Mouse (Mus musculus) embryonic facial prominence, embryonic 11.5 days (tissue): ENCODE results near the gene Prm1. TPM values are rescaled to one million over a fixed set of nuclear protein-coding genes. Genes with fewer than 3 reads are reported as not detected.
"Not testable (repeated sequence)": the region's sequence is repeated elsewhere in the genome, so short reads cannot be mapped to it uniquely, and the experiment has no call there.

Experiments
- ATAC-seq: fragments of 200-750 bp; cut with Nextera tagmentation; replicated peaks from 2 replicates; pipeline ENCODE4 v1.8.0; 2017; ENCODE audit warnings: low read depth; ENCODE audit not compliant: insufficient number of reproducible peaks, low FRiP score, low TSS enrichment
- DNase-seq: peaks from one replicate; pipeline ENCODE4 v3.0.0-alpha.2; 2015; ENCODE audit warnings: low spot score
- H3K27ac ChIP-seq: fragments of 300-500 bp; sonication (generic); replicated peaks from 2 replicates; pipeline ENCODE4 v1.5.1; 2014; ENCODE audit warnings: mild to moderate bottlenecking, low read depth, low read length, control low read depth
- H3K27me3 ChIP-seq: fragments of 300-500 bp; sonication (generic); 2 replicates; pipeline ENCODE4 v1.6.1; 2014; ENCODE audit warnings: mild to moderate bottlenecking, low read length, moderate library complexity, mixed read lengths; ENCODE audit not compliant: control insufficient read depth, insufficient read depth
- H3K36me3 ChIP-seq: fragments of 300-500 bp; sonication (generic); replicated peaks from 2 replicates; pipeline ENCODE4 v1.6.1; 2014; ENCODE audit warnings: low read depth, mild to moderate bottlenecking, low read length, moderate library complexity, mixed read lengths; ENCODE audit not compliant: control insufficient read depth, insufficient read depth
- H3K4me1 ChIP-seq: fragments of 300-500 bp; sonication (generic); 2 replicates; pipeline ENCODE4 v1.6.1; 2014; ENCODE audit warnings: low read length, mixed read lengths; ENCODE audit not compliant: control insufficient read depth, insufficient read depth
- H3K4me2 ChIP-seq: fragments of 300-500 bp; sonication (generic); 2 replicates; pipeline ENCODE4 v1.6.1; 2014; ENCODE audit warnings: low read depth, mild to moderate bottlenecking, control low read depth, low read length, moderate library complexity
- H3K4me3 ChIP-seq: fragments of 300-500 bp; sonication (generic); 2 replicates; pipeline ENCODE4 v1.5.1; 2014; ENCODE audit warnings: low read depth, low read length, control low read depth
- H3K9ac ChIP-seq: fragments of 300-500 bp; sonication (generic); replicated peaks from 2 replicates; pipeline ENCODE4 v1.6.1; 2014; ENCODE audit warnings: mild to moderate bottlenecking, control low read depth, low read length
- H3K9me3 ChIP-seq: fragments of 300-500 bp; sonication (generic); replicated peaks from 2 replicates; pipeline ENCODE4 v1.6.1; 2016; ENCODE audit warnings: mild to moderate bottlenecking, low read length, inconsistent platforms, mixed read lengths; ENCODE audit not compliant: control insufficient read depth
- WGBS: fragments of 180-500 bp; shearing (Covaris S2); extraction: QIAGEN DNeasy Blood & Tissue Kit; methylation state at CpG from one replicate; pipeline ENCODE4 v1.1.7; 2014; 5-methylcytosine and 5-hydroxymethylcytosine counted together
- polyA plus RNA-seq: library from polyadenylated mRNA; unstranded; fragments of >200 nt; fragmentation: Nextera tagmentation; extraction: Ambion mirVana; gene quantifications from 2 replicates; pipeline ENCODE4 v1.2.1, GENCODE M21; 2014

The Prm1 gene
- not detected in 2 replicates for polyA plus RNA-seq

GRCm38 (mm10) chr16:10805789-10806527 lies at the start of gene Prm1:
Prm1 (minus strand) TSS chr16:10805839.
- WGBS = 74% methylated on average over 10 of the region's 10 CpGs
- Histone ChIP-seq H3K27ac (no peak within 1 kb of the TSS), H3K9me3 (no peaks in the 10 kb centered on the region), H3K9ac (no peak within 1 kb of the TSS), H3K36me3 (no peaks in the 10 kb centered on the region), H3K4me2 (no peak within 1 kb of the TSS), H3K4me1 (no peaks in the 10 kb centered on the region), H3K4me3 (no peak within 1 kb of the TSS), H3K27me3 (no peaks in the 10 kb centered on the region)
- ATAC-seq (no peak), DNase-seq (no peak)

- H3K36me3 ChIP-seq, H3K27me3 ChIP-seq, H3K4me1 ChIP-seq, H3K9me3 ChIP-seq, H3K27ac ChIP-seq, ATAC-seq, H3K4me3 ChIP-seq, H3K9ac ChIP-seq, DNase-seq, H3K4me2 ChIP-seq: not testable (repeated sequence)
- WGBS = 92% methylated on average over 10 of the region's 10 CpGs
These were observed 46.6 kb upstream of the Prm1 start for GRCm38 (mm10) chr16:10852216-10852615.

DNA sequence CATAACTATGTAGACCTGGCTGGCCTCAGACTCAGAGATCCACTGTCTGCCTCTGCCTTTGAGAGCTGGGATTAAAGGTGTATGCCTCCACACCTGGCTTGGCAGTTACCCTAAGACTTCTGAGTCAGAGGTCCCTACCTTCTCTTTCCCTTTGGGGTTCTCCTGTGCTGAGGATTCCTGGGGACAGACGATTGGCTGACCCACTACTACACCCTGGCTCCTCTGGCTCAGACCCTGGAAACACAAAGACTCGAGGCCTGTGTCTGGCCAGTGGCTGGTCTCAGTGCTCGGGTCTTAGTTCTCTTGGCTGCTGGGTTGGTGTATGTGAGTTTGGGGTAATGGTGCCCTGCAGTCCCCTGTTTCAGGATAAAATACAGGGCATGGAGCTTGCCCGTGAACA lies 45.3 kb upstream of the Prm1 start:
- Histone ChIP-seq H3K9ac (no peak overlapping the region), H3K27ac (peak overlapping the region; percentile 2; the same call in 1 of the 2 replicates), H3K4me1 (no peaks in the 10 kb centered on the region), H3K9me3 (no peaks in the 10 kb centered on the region), H3K4me2 (no peak overlapping the region), H3K36me3 (no peaks in the 10 kb centered on the region), H3K27me3 (no peaks in the 10 kb centered on the region), H3K4me3 (no peak overlapping the region)
- no peak for ATAC-seq
- 54% methylated on average over 4 of the region's 4 CpGs for WGBS
- no peak for DNase-seq

GRCm38 (mm10) chr16:10849965-10850861 lies 44.6 kb upstream of the Prm1 start:
- Histone ChIP-seq H3K4me3 (no peak overlapping the region), H3K27ac (0 out of 2 replicates have a peak overlapping the region, but pooled peaks have one; percentile 2), H3K4me2 (no peak overlapping the region)

GRCm38 (mm10) chr16:10846503-10846902 lies 40.9 kb upstream of the Prm1 start:
- no peaks in the 10 kb centered on the region for H3K9me3 ChIP-seq
- H3K36me3 ChIP-seq = no peaks in the 10 kb centered on the region
- peaks cover 5% of the 10 kb centered on the region; the same call in 1 of the 2 replicates for H3K4me1 ChIP-seq
- DNase-seq = peak; percentile 49
- no peak for ATAC-seq
- no peak overlapping the region for H3K9ac ChIP-seq
- H3K4me3 ChIP-seq = no peak overlapping the region
- no peak overlapping the region for H3K27ac ChIP-seq
- no peak overlapping the region for H3K4me2 ChIP-seq
- WGBS = 56% methylated on average over 4 of the region's 4 CpGs
- no peaks in the 10 kb centered on the region for H3K27me3 ChIP-seq

More at GRCm38 (mm10) chr16:10849965-10850861, 44.6 kb upstream of the Prm1 start:
- Histone ChIP-seq H3K9ac (no peak overlapping the region), H3K36me3 (no peaks in the 10 kb centered on the region), H3K27me3 (no peaks in the 10 kb centered on the region), H3K9me3 (no peaks in the 10 kb centered on the region), H3K4me1 (no peaks in the 10 kb centered on the region)
- ATAC-seq (no peak), DNase-seq (peak; percentile 75)
- whole genome bisulfite sequencing = 38% methylated on average over 12 of the region's 12 CpGs

DNA sequence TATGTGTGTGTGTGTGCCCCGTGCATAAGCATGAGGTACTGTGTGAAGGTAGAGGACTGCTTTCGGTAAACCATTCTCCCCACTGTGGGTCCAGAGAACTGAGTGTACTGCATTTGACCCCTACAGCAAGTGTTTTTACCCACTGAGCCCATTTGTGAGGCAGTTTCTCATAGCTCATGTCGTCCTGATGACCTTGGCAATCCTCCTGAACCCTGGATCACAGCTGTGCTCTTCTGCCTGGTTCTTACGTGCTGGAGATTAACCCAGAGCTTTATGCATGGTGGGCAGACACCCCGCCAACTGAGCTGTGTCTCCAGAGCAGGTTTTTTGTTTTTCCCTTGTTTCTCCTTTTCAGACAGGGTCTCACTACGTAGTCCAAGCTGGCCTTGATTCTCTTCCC lies 40.3 kb upstream of the Prm1 start:
- no peak overlapping the region for H3K4me3 ChIP-seq
- DNase-seq (no peak), ATAC-seq (no peak)
- H3K36me3 ChIP-seq = no peaks in the 10 kb centered on the region
- 84% methylated on average over 6 of the region's 6 CpGs for WGBS
- H3K4me2 ChIP-seq = no peak overlapping the region
- H3K9ac ChIP-seq = no peak overlapping the region
- H3K9me3 ChIP-seq = no peaks in the 10 kb centered on the region
- peaks cover 5% of the 10 kb centered on the region; the same call in 1 of the 2 replicates for H3K4me1 ChIP-seq
- no peak overlapping the region for H3K27ac ChIP-seq
- no peaks in the 10 kb centered on the region for H3K27me3 ChIP-seq

DNA sequence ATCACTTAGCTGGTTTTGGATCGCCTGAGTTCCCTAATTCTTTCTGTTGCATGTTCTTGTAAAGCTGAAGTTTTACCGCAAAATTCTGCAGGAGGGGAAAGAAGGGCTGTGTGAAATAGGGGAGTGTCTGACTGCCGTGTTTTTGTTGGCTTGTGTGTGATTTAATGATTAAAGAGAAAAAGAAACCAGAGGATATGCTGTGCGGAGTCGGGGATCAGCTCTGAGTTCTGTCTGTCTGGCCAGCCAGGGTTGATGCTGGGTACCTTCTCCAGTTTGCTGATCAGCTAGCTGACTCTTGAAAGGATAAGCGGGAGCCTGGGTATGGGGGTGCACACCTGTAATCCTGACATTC lies 38.7 kb upstream of the Prm1 start:
- Histone ChIP-seq H3K27me3 (no peaks in the 10 kb centered on the region), H3K9ac (no peak overlapping the region), H3K4me3 (no peak overlapping the region), H3K4me2 (no peak overlapping the region), H3K9me3 (no peaks in the 10 kb centered on the region), H3K36me3 (no peaks in the 10 kb centered on the region), H3K4me1 (peaks cover 5% of the 10 kb centered on the region; the same call in 1 of the 2 replicates), H3K27ac (no peak overlapping the region)
- ATAC-seq (no peak), DNase-seq (no peak)
- 70% methylated on average over 6 of the region's 6 CpGs for WGBS
